Mouse (Mus musculus) thymus, postnatal 0 days (tissue): ENCODE data around the gene B4galnt4. TPM values are rescaled to one million over a fixed set of nuclear protein-coding genes. Genes with fewer than 3 reads are reported as not detected.
A peak's percentile ranks its signal among the peaks of the same experiment; 100 is the strongest.

Source experiments
- DNase-seq: peaks from one replicate; pipeline ENCODE4 v3.0.0-alpha.2; 2015; ENCODE audit warnings: low spot score
- polyA plus RNA-seq: library from polyadenylated mRNA; unstranded; fragments of >200 nt; fragmentation: Nextera tagmentation; extraction: Ambion mirVana; gene quantifications from 2 replicates; pipeline ENCODE4 v1.2.1, GENCODE M21; 2015

Gene B4galnt4
- polyA plus RNA-seq, 1 experiment from 2014 or later: 2.0 TPM

GRCm38 (mm10) chr7:141041661-141042060, 19.2 kb upstream of the B4galnt4 start:
- DNase-seq: no peak

GRCm38 (mm10) chr7:141042539-141042938, 18.4 kb upstream of the B4galnt4 start:
- peak; percentile 51 for DNase-seq

GRCm38 (mm10) chr7:141046931-141047580, 13.8 kb upstream of the B4galnt4 start:
- DNase-seq: no peak

GRCm38 (mm10) chr7:141047581-141048225, 13.2 kb upstream of the B4galnt4 start:
- no peak for DNase-seq

GRCm38 (mm10) chr7:141048226-141049218, 12.4 kb upstream of the B4galnt4 start:
- DNase-seq: peak; percentile 86

GRCm38 (mm10) chr7:141049326-141049725, 11.6 kb upstream of the B4galnt4 start:
- no peak for DNase-seq

- DNase-seq: no peak
Measured at GRCm38 (mm10) chr7:141051060-141051685, 9.7 kb upstream of the B4galnt4 start.

- DNase-seq: no peak
Measured at GRCm38 (mm10) chr7:141052016-141052415, 8.9 kb upstream of the B4galnt4 start.

GRCm38 (mm10) chr7:141052421-141052820, 8.5 kb upstream of the B4galnt4 start:
- no peak for DNase-seq

GRCm38 (mm10) chr7:141055785-141056184, 5.1 kb upstream of the B4galnt4 start:
- DNase-seq: no peak

- no peak for DNase-seq
Measured at GRCm38 (mm10) chr7:141056976-141057375, 3.9 kb upstream of the B4galnt4 start.

GRCm38 (mm10) chr7:141057541-141057940, 3.4 kb upstream of the B4galnt4 start:
- no peak for DNase-seq

- DNase-seq: peak; percentile 77
Measured at GRCm38 (mm10) chr7:141058601-141059341, 2.1 kb upstream of the B4galnt4 start.

GRCm38 (mm10) chr7:141059929-141060328, 975 bp upstream of the B4galnt4 start:
- DNase-seq: no peak

GRCm38 (mm10) chr7:141061269-141061692, 377 bp downstream of the B4galnt4 start:
- DNase-seq: peak; percentile 36

GRCm38 (mm10) chr7:141062525-141062924, 1.6 kb downstream of the B4galnt4 start:
- DNase-seq: no peak

- DNase-seq: no peak
Measured at GRCm38 (mm10) chr7:141063353-141063752, 2.4 kb downstream of the B4galnt4 start.

GRCm38 (mm10) chr7:141064175-141064574, 3.3 kb downstream of the B4galnt4 start:
- DNase-seq: peak; percentile 48

GRCm38 (mm10) chr7:141064576-141064975, 3.7 kb downstream of the B4galnt4 start:
- DNase-seq: no peak

GRCm38 (mm10) chr7:141068351-141068750, 7.4 kb downstream of the B4galnt4 start:
- DNase-seq: peak; percentile 39
